Mouse (Mus musculus) bone marrow, adult 2 months (tissue): ENCODE results near the gene Chn1. TPM values are rescaled to one million over a fixed set of nuclear protein-coding genes. Genes with fewer than 3 reads are reported as not detected.

Experiments used
- H3K27ac ChIP-seq: fragments of 200-500 bp; 2 replicates; pipeline ENCODE4 v1.5.1; 2012; ENCODE audit warnings: low read depth, mild to moderate bottlenecking, control low read depth, inconsistent platforms, low read length; ENCODE audit not compliant: control insufficient read depth, poor library complexity, insufficient read depth
- H3K4me1 ChIP-seq: fragments of 200-500 bp; 2 replicates; pipeline ENCODE4 v1.6.1; 2011; ENCODE audit warnings: low read length; ENCODE audit not compliant: control insufficient read depth, insufficient read depth
- H3K4me3 ChIP-seq: fragments of 200-500 bp; replicated peaks from 2 replicates; pipeline ENCODE3; 2011; ENCODE audit warnings: mild to moderate bottlenecking, low read depth, low read length, control low read depth; ENCODE audit not compliant: control insufficient read depth
- CTCF ChIP-seq: fragments of 200-500 bp; IDR thresholded peaks from 2 replicates; pipeline ENCODE4 v1.5.1; 2011; ENCODE audit warnings: low read length, control low read depth; ENCODE audit not compliant: control insufficient read depth, insufficient read depth
- POLR2A ChIP-seq: fragments of 200-500 bp; IDR thresholded peaks from 2 replicates; pipeline ENCODE4 v1.6.1; 2011; ENCODE audit warnings: low read depth, mild to moderate bottlenecking, control low read depth, low read length, borderline replicate concordance; ENCODE audit not compliant: control insufficient read depth
- WGBS: fragments of 180-500 bp; shearing (Covaris S2); methylation state at CpG from one replicate; pipeline ENCODE4 v1.1.7; 2018; 5-methylcytosine and 5-hydroxymethylcytosine counted together
- polyA plus RNA-seq: library from polyadenylated mRNA; stranded (reverse); fragments of >200 nt; gene quantifications from 2 replicates; pipeline ENCODE4 v1.2.4, GENCODE M21; 2011; ENCODE audit warnings: low replicate concordance; ENCODE audit not compliant: missing spikeins, insufficient read depth, insufficient read length

Chn1 gene
- polyA plus RNA-seq, 1 experiment = not detected

- no peak overlapping the region for H3K27ac ChIP-seq
- TF ChIP-seq POLR2A (no peak), CTCF (no peak)
- H3K4me1 ChIP-seq = no peaks in the 10 kb centered on the region
- no peak overlapping the region for H3K4me3 ChIP-seq
- 71% methylated on average over 11 of the region's 11 CpGs for WGBS
Measured at GRCm38 (mm10) chr2:73597772-73598171, 177.4 kb downstream of the Chn1 start.

DNA sequence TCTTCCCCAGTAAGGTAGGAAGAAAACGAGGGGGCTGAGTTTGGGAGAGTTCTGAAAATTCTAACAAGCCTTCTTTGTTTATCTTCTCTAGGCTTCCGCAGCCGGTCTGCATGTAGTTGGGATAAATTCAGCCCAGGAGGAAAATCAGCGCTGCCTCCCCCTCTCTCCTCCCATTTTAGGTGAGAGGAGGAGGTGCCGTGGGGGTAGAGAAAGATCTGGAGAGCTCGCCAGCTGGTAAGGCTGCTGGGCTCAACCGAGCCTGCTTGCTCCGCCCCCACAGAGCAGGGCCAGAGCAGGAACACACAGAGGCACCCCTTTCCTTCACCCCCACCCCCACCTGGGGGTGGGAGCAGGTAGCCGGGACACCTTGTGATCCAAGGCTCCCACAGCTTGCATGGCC lies 178.4 kb downstream of the Chn1 start:
- Histone ChIP-seq H3K4me1 (no peaks in the 10 kb centered on the region), H3K4me3 (no peak overlapping the region), H3K27ac (no peak overlapping the region)
- no peak for TF ChIP-seq POLR2A
- TF ChIP-seq CTCF = no peak
- 34% methylated on average over 9 of the region's 9 CpGs for WGBS

- Histone ChIP-seq H3K27ac (no peak overlapping the region), H3K4me1 (no peaks in the 10 kb centered on the region), H3K4me3 (no peak overlapping the region)
- TF ChIP-seq CTCF (no peak), POLR2A (no peak)
- WGBS = 75% methylated on average over 5 of the region's 5 CpGs
Measured at GRCm38 (mm10) chr2:73596326-73596725, 178.8 kb downstream of the Chn1 start.

GRCm38 (mm10) chr2:73593101-73593439 lies 182.1 kb downstream of the Chn1 start:
- no peaks in the 10 kb centered on the region for H3K4me1 ChIP-seq
- 55% methylated on average over 2 of the region's 2 CpGs for WGBS
- no peak overlapping the region for H3K4me3 ChIP-seq
- no peak overlapping the region for H3K27ac ChIP-seq
- TF ChIP-seq CTCF = no peak
- TF ChIP-seq POLR2A = no peak

- no peak overlapping the region for H3K27ac ChIP-seq
- 32% methylated on average over 14 of the region's 14 CpGs for WGBS
- H3K4me3 ChIP-seq = no peak overlapping the region
- TF ChIP-seq CTCF (no peak), POLR2A (no peak)
- H3K4me1 ChIP-seq = no peaks in the 10 kb centered on the region
Measured at GRCm38 (mm10) chr2:73592231-73593100, 182.7 kb downstream of the Chn1 start.

- Histone ChIP-seq H3K27ac (no peak overlapping the region), H3K4me3 (no peak overlapping the region), H3K4me1 (no peaks in the 10 kb centered on the region)
- no peak for TF ChIP-seq POLR2A
- TF ChIP-seq CTCF = no peak
- 75% methylated on average over 6 of the region's 6 CpGs for WGBS
Measured at GRCm38 (mm10) chr2:73591246-73591645, 183.9 kb downstream of the Chn1 start.

GRCm38 (mm10) chr2:73590106-73590505 lies 185.0 kb downstream of the Chn1 start:
- TF ChIP-seq POLR2A (no peak), CTCF (no peak)
- WGBS = 43% methylated on average over 12 of the region's 12 CpGs
- Histone ChIP-seq H3K4me3 (no peak overlapping the region), H3K4me1 (no peaks in the 10 kb centered on the region), H3K27ac (no peak overlapping the region)

- no peak for TF ChIP-seq CTCF
- no peak for TF ChIP-seq POLR2A
- no peaks in the 10 kb centered on the region for H3K4me1 ChIP-seq
- H3K27ac ChIP-seq = no peak overlapping the region
- WGBS = 76% methylated on average over 2 of the region's 2 CpGs
- no peak overlapping the region for H3K4me3 ChIP-seq
Measured at GRCm38 (mm10) chr2:73588951-73589350, 186.2 kb downstream of the Chn1 start.

DNA sequence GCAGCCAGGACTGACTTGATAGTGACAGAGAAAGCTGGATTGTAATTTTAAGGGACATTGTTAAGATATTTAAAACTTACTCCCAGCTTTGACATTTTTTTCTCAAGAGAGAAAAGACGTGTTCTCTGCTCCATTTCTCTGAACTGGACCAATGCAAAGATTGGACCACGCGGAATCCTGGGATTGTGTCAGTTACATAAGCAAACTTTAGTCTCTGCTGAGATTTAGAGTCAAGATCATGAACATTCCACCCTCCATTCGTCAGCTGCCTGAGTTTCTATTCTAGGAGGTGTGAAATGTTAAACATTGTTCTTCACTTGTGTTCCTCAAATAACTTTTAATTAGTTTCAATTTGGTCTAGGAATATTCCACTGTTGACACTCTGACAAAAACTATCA lies 188.0 kb downstream of the Chn1 start:
- Histone ChIP-seq H3K27ac (no peak overlapping the region), H3K4me1 (no peaks in the 10 kb centered on the region), H3K4me3 (no peak overlapping the region)
- TF ChIP-seq CTCF (no peak), POLR2A (no peak)
- 61% methylated on average over 4 of the region's 4 CpGs for WGBS
